Mouse (Mus musculus) lung, embryonic 16.5 days (tissue): ENCODE results near the gene Tmem156. TPM values are rescaled to one million over a fixed set of nuclear protein-coding genes. Genes with fewer than 3 reads are reported as not detected.

ENCODE experiments used
- ATAC-seq: fragments of 200-750 bp; cut with Nextera tagmentation; 2 replicates; pipeline ENCODE4 v1.8.0; 2017; ENCODE audit warnings: low read depth, mild to moderate bottlenecking, moderate library complexity
- H3K27ac ChIP-seq: fragments of 300-500 bp; sonication (generic); 2 replicates; pipeline ENCODE4 v1.5.1; 2014; ENCODE audit warnings: mild to moderate bottlenecking, control low read depth, low read length
- H3K27me3 ChIP-seq: fragments of 300-500 bp; sonication (generic); 2 replicates; pipeline ENCODE4 v1.6.1; 2014; ENCODE audit warnings: low read depth, low read length, mixed read lengths; ENCODE audit not compliant: control insufficient read depth, insufficient read depth
- H3K36me3 ChIP-seq: fragments of 300-500 bp; sonication (generic); 2 replicates; pipeline ENCODE4 v1.6.1; 2014; ENCODE audit warnings: low read length; ENCODE audit not compliant: control insufficient read depth, insufficient read depth
- H3K4me1 ChIP-seq: fragments of 300-500 bp; sonication (generic); replicated peaks from 2 replicates; pipeline ENCODE4 v1.6.1; 2014; ENCODE audit warnings: low read length, mixed read lengths; ENCODE audit not compliant: control insufficient read depth, insufficient read depth
- H3K4me2 ChIP-seq: fragments of 300-500 bp; sonication (generic); 2 replicates; pipeline ENCODE4 v1.6.1; 2014; ENCODE audit warnings: low read depth, low read length, control low read depth
- H3K4me3 ChIP-seq: fragments of 300-500 bp; sonication (generic); 2 replicates; pipeline ENCODE4 v1.5.1; 2014; ENCODE audit warnings: mild to moderate bottlenecking, low read length, control low read depth
- H3K9ac ChIP-seq: fragments of 300-500 bp; sonication (generic); 2 replicates; pipeline ENCODE4 v1.6.1; 2014; ENCODE audit warnings: low read length, control low read depth
- H3K9me3 ChIP-seq: fragments of 300-500 bp; sonication (generic); 2 replicates; pipeline ENCODE4 v1.6.1; 2016; ENCODE audit warnings: low read length; ENCODE audit not compliant: control insufficient read depth
- WGBS: fragments of 180-500 bp; shearing (Covaris S2); extraction: QIAGEN DNeasy Blood & Tissue Kit; methylation state at CpG from one replicate; pipeline ENCODE4 v1.1.7; 2014; 5-methylcytosine and 5-hydroxymethylcytosine counted together
- polyA plus RNA-seq: library from polyadenylated mRNA; unstranded; fragments of >200 nt; fragmentation: Nextera tagmentation; extraction: Ambion mirVana; gene quantifications from 2 replicates; pipeline ENCODE4 v1.2.1, GENCODE M21; 2015

Gene Tmem156
- polyA plus RNA-seq, 1 experiment from 2014 or later = 0.77 TPM

GRCm38 (mm10) chr5:65026776-65027175, 65.2 kb downstream of the Tmem156 start:
- H3K4me3 ChIP-seq = no peak overlapping the region
- H3K9ac ChIP-seq = no peak overlapping the region
- no peak overlapping the region for H3K27ac ChIP-seq
- H3K4me2 ChIP-seq = no peak overlapping the region
- 60% methylated on average over 9 of the region's 9 CpGs for WGBS
- H3K36me3 ChIP-seq = peaks cover 20% of the 10 kb centered on the region
- no peak for ATAC-seq
- H3K4me1 ChIP-seq = no peaks in the 10 kb centered on the region
- no peaks in the 10 kb centered on the region for H3K27me3 ChIP-seq
- H3K9me3 ChIP-seq = no peaks in the 10 kb centered on the region

- H3K27ac ChIP-seq = no peak overlapping the region
- no peaks in the 10 kb centered on the region for H3K27me3 ChIP-seq
- H3K4me1 ChIP-seq = no peaks in the 10 kb centered on the region
- H3K9ac ChIP-seq = no peak overlapping the region
- no peak overlapping the region for H3K4me3 ChIP-seq
- no peak overlapping the region for H3K4me2 ChIP-seq
- no peak for ATAC-seq
- H3K9me3 ChIP-seq = no peaks in the 10 kb centered on the region
- peaks cover 17% of the 10 kb centered on the region for H3K36me3 ChIP-seq
- 65% methylated on average over 6 of the region's 6 CpGs for WGBS
Measured at GRCm38 (mm10) chr5:65025916-65026315, 66.0 kb downstream of the Tmem156 start.

GRCm38 (mm10) chr5:65024641-65025040, 67.3 kb downstream of the Tmem156 start:
- Histone ChIP-seq H3K27ac (no peak overlapping the region), H3K9me3 (no peaks in the 10 kb centered on the region), H3K4me3 (no peak overlapping the region), H3K4me2 (no peak overlapping the region), H3K9ac (no peak overlapping the region), H3K4me1 (no peaks in the 10 kb centered on the region), H3K36me3 (peaks cover 15% of the 10 kb centered on the region), H3K27me3 (no peaks in the 10 kb centered on the region)
- 73% methylated on average over 2 of the region's 2 CpGs for WGBS
- no peak for ATAC-seq

- Histone ChIP-seq H3K27ac (no peak overlapping the region), H3K4me3 (no peak overlapping the region), H3K4me1 (no peaks in the 10 kb centered on the region), H3K36me3 (peaks cover 15% of the 10 kb centered on the region), H3K9ac (no peak overlapping the region), H3K27me3 (no peaks in the 10 kb centered on the region), H3K4me2 (no peak overlapping the region), H3K9me3 (no peaks in the 10 kb centered on the region)
- no peak for ATAC-seq
- WGBS = 89% methylated on average over 4 of the region's 4 CpGs
Measured at GRCm38 (mm10) chr5:65022006-65022405, 69.9 kb downstream of the Tmem156 start.

GRCm38 (mm10) chr5:65019823-65020222, 72.1 kb downstream of the Tmem156 start:
- no peaks in the 10 kb centered on the region for H3K9me3 ChIP-seq
- H3K27ac ChIP-seq = no peak overlapping the region
- no peak overlapping the region for H3K9ac ChIP-seq
- H3K27me3 ChIP-seq = no peaks in the 10 kb centered on the region
- H3K4me3 ChIP-seq = no peak overlapping the region
- no peak overlapping the region for H3K4me2 ChIP-seq
- H3K36me3 ChIP-seq = peaks cover 18% of the 10 kb centered on the region
- WGBS = 56% methylated on average over 7 of the region's 7 CpGs
- ATAC-seq = 0 out of 2 replicates have a peak, but pooled peaks have one; percentile 36
- no peaks in the 10 kb centered on the region for H3K4me1 ChIP-seq

- WGBS = 62% methylated on average over 8 of the region's 8 CpGs
- Histone ChIP-seq H3K9me3 (no peaks in the 10 kb centered on the region), H3K27me3 (no peaks in the 10 kb centered on the region), H3K27ac (no peak overlapping the region), H3K36me3 (peaks cover 18% of the 10 kb centered on the region), H3K4me2 (no peak overlapping the region), H3K4me1 (no peaks in the 10 kb centered on the region), H3K4me3 (no peak overlapping the region), H3K9ac (no peak overlapping the region)
- ATAC-seq = no peak
Measured at GRCm38 (mm10) chr5:65019109-65019508, 72.8 kb downstream of the Tmem156 start.

GRCm38 (mm10) chr5:65015508-65015907, 76.4 kb downstream of the Tmem156 start:
- Histone ChIP-seq H3K27ac (no peak overlapping the region), H3K27me3 (no peaks in the 10 kb centered on the region), H3K4me1 (no peaks in the 10 kb centered on the region), H3K4me2 (no peak overlapping the region), H3K9me3 (no peaks in the 10 kb centered on the region), H3K9ac (no peak overlapping the region), H3K4me3 (no peak overlapping the region), H3K36me3 (peaks cover 12% of the 10 kb centered on the region)
- ATAC-seq = no peak
- WGBS = 83% methylated on average over 3 of the region's 3 CpGs

- no peak overlapping the region for H3K9ac ChIP-seq
- H3K4me1 ChIP-seq = no peaks in the 10 kb centered on the region
- H3K4me2 ChIP-seq = no peak overlapping the region
- 73% methylated on average over 7 of the region's 7 CpGs for WGBS
- no peaks in the 10 kb centered on the region for H3K9me3 ChIP-seq
- peaks cover 37% of the 10 kb centered on the region for H3K36me3 ChIP-seq
- H3K27me3 ChIP-seq = no peaks in the 10 kb centered on the region
- H3K4me3 ChIP-seq = no peak overlapping the region
- ATAC-seq = no peak
- H3K27ac ChIP-seq = no peak overlapping the region
Measured at GRCm38 (mm10) chr5:65011901-65012573, 79.9 kb downstream of the Tmem156 start.

GRCm38 (mm10) chr5:65006011-65006491, 85.9 kb downstream of the Tmem156 start:
- Histone ChIP-seq H3K36me3 (peaks cover 39% of the 10 kb centered on the region), H3K4me3 (no peak overlapping the region), H3K27me3 (no peaks in the 10 kb centered on the region), H3K4me2 (no peak overlapping the region), H3K9ac (no peak overlapping the region), H3K9me3 (no peaks in the 10 kb centered on the region), H3K4me1 (no peaks in the 10 kb centered on the region), H3K27ac (no peak overlapping the region)
- no peak for ATAC-seq
- 32% methylated on average over 4 of the region's 4 CpGs for WGBS
